Mouse (Mus musculus) brain, embryonic 14.5 days (tissue): ENCODE results near the gene Tmprss7.

Experiments used
- CTCF ChIP-seq: fragments of 200-500 bp; IDR thresholded peaks from 2 replicates; pipeline ENCODE4 v1.5.1; 2012; ENCODE audit warnings: inconsistent platforms, mild to moderate bottlenecking, moderate library complexity, borderline replicate concordance; ENCODE audit not compliant: insufficient read depth, insufficient read length; ENCODE audit errors: extremely low read depth
- POLR2A ChIP-seq: fragments of 200-500 bp; IDR thresholded peaks from 2 replicates; pipeline ENCODE4 v1.6.1; 2012; ENCODE audit warnings: mild to moderate bottlenecking, inconsistent platforms, borderline replicate concordance; ENCODE audit not compliant: poor library complexity, insufficient read depth, insufficient read length, severe bottlenecking; ENCODE audit errors: extremely low read depth

DNA sequence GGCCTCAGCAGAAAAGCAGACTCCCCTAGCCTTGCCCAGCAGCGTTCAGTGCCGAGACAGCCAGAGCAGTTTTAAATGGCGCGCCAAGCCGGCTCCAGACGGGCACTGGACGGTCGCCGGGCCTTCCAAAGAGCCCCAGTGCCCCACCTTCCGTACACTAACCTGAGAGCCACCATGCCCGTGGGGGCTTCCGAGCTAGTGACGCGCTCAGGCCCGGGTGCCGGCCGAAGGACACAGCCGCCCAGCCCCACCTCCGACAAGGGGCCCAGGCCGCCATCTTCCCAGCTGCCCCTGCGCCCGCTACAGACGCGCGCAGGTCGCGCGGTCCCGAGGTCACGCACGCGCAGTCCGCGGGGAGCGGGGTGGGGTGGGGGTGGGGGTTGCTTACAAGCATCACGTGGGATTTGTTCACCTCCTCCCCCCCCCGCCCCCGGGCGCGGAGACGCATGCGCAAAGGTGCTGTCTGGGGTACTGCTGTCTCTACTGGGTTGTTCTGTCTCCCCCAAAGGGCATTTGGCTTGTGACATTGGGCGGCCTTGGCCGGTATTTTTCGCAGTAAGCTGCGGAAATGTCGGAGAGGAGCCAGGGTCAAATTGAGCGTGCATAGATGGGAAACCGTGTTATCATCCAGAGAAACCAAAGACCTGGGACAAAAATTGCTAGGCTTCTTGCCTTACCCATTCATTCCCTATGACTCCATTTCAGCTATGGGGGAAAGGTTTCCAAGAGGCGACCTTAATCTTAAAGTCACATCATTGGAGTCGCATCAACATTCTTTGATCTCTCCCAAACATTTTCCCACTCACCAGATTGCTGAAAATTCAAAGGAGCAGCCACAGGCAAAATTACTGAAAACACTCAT is 49.4 kb upstream of the Tmprss7 start, which contains the start of gene Abhd10:
- TF ChIP-seq CTCF (no peak), POLR2A (peak; percentile 94)
